Mouse (Mus musculus) E14TG2a.4 (cell line): ENCODE measurements around the gene Bst2.

Source experiments
- CTCF ChIP-seq: conservative IDR thresholded peaks from 2 replicates; pipeline ENCODE4 v1.5.1; 2014; ENCODE audit warnings: low read length
- NANOG ChIP-seq: IDR thresholded peaks from 2 replicates; pipeline ENCODE4 v1.6.1; 2014; ENCODE audit warnings: borderline replicate concordance, low read length, mixed read lengths
- POU5F1 ChIP-seq: IDR thresholded peaks from 2 replicates; pipeline ENCODE4 v1.6.1; 2014; ENCODE audit warnings: low read length, borderline replicate concordance

GRCm38 (mm10) chr8:71543755-71544154, 6.5 kb upstream of the Bst2 start:
- no peak for TF ChIP-seq NANOG
- TF ChIP-seq CTCF, result no peak
- TF ChIP-seq POU5F1, result no peak
